Mouse (Mus musculus): ENCODE results near the gene Stk39. TPM values are rescaled to one million over a fixed set of nuclear protein-coding genes. Genes with fewer than 3 reads are reported as not detected.

Stk39 gene
- total and polyA plus RNA-seq, 2 experiments from 2014 or later = 23.0 to 25.5 TPM

GRCm38 (mm10) chr2:68374202-68374601 lies 97.9 kb downstream of the Stk39 start:
- no peaks in the 10 kb centered on the region for H3K27me3 ChIP-seq (ENCODE audit: insufficient read depth, low read length)
- H3K4me2 ChIP-seq (ENCODE audit: low read depth) = no peak overlapping the region
- 77% methylated on average over 7 of the region's 7 CpGs for WGBS
- H3K36me3 ChIP-seq (ENCODE audit: insufficient read depth) = no peaks in the 10 kb centered on the region
- TF ChIP-seq CTCF (IDR thresholded peaks at IDR 0.05; ENCODE audit: low read depth) = no peak
- no peaks in the 10 kb centered on the region for H3K9me3 ChIP-seq (ENCODE audit: low read length)
- H3K9ac ChIP-seq = no peak overlapping the region
- DNase-seq = no peak
- no peak overlapping the region for H3K4me3 ChIP-seq (ENCODE audit: low read depth, low read length)
- ATAC-seq = no peak
- no peak overlapping the region for H3K27ac ChIP-seq (ENCODE audit: low read depth, low read length)
- H3K4me1 ChIP-seq (ENCODE audit: insufficient read depth) = no peaks in the 10 kb centered on the region

DNA sequence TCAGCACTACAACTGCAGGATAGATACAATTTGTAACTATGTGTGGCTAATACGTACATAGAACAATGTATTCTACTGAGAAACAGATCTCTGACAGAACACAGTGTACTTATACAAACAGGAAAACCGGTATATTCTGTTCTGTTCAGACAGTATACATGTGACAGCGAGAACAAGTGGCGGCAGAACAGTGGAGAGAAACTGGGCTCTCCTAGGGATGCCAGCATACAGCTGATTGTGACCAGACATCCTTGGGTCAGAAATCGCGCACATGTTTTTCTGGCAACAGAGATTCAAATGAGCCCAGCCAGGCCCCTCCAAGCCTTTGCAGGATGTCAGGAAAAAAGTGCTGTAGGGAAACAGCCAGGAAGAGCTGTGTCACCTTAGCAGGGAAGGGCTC lies 100.2 kb downstream of the Stk39 start:
- 80% methylated on average over 6 of the region's 6 CpGs for WGBS
- no peaks in the 10 kb centered on the region for H3K4me1 ChIP-seq (ENCODE audit: insufficient read depth)
- TF ChIP-seq CTCF (IDR thresholded peaks at IDR 0.05; ENCODE audit: low read depth) = no peak

GRCm38 (mm10) chr2:68370326-68370725 lies 101.7 kb downstream of the Stk39 start:
- H3K4me1 ChIP-seq (ENCODE audit: insufficient read depth) = no peaks in the 10 kb centered on the region
- no peaks in the 10 kb centered on the region for H3K27me3 ChIP-seq (ENCODE audit: insufficient read depth, low read length)
- H3K4me3 ChIP-seq (ENCODE audit: low read depth, low read length) = no peak overlapping the region
- DNase-seq (no peak), ATAC-seq (no peak)
- no peak overlapping the region for H3K27ac ChIP-seq (ENCODE audit: low read depth, low read length)
- TF ChIP-seq CTCF (IDR thresholded peaks at IDR 0.05; ENCODE audit: low read depth) = no peak
- no peak overlapping the region for H3K4me2 ChIP-seq (ENCODE audit: low read depth)
- H3K36me3 ChIP-seq (ENCODE audit: insufficient read depth) = no peaks in the 10 kb centered on the region
- H3K9ac ChIP-seq = no peak overlapping the region
- H3K9me3 ChIP-seq (ENCODE audit: low read length) = no peaks in the 10 kb centered on the region
- WGBS = 43% methylated on average over 5 of the region's 5 CpGs

More for the DNA sequence above, 100.2 kb downstream of the Stk39 start:
- no peaks in the 10 kb centered on the region for H3K36me3 ChIP-seq (ENCODE audit: insufficient read depth)
- H3K4me2 ChIP-seq (ENCODE audit: low read depth) = no peak overlapping the region
- H3K9me3 ChIP-seq (ENCODE audit: low read length) = no peaks in the 10 kb centered on the region
- H3K4me3 ChIP-seq (ENCODE audit: low read depth, low read length) = no peak overlapping the region
- H3K27me3 ChIP-seq (ENCODE audit: insufficient read depth, low read length) = no peaks in the 10 kb centered on the region
- no peak overlapping the region for H3K9ac ChIP-seq
- DNase-seq = no peak
- ATAC-seq = no peak
- no peak overlapping the region for H3K27ac ChIP-seq (ENCODE audit: low read depth, low read length)

- Histone ChIP-seq H3K4me2 (ENCODE audit: low read depth) (no peak overlapping the region), H3K27me3 (ENCODE audit: insufficient read depth, low read length) (no peaks in the 10 kb centered on the region), H3K27ac (ENCODE audit: low read depth, low read length) (no peak overlapping the region), H3K4me1 (ENCODE audit: insufficient read depth) (no peaks in the 10 kb centered on the region), H3K9ac (no peak overlapping the region), H3K36me3 (ENCODE audit: insufficient read depth) (no peaks in the 10 kb centered on the region), H3K9me3 (ENCODE audit: low read length) (no peaks in the 10 kb centered on the region), H3K4me3 (ENCODE audit: low read depth, low read length) (no peak overlapping the region)
- no peak for ATAC-seq
- no peak for TF ChIP-seq CTCF (IDR thresholded peaks at IDR 0.05; ENCODE audit: low read depth)
- DNase-seq = no peak
- 79% methylated on average over 6 of the region's 6 CpGs for WGBS
Measured at GRCm38 (mm10) chr2:68369080-68369479, 103.0 kb downstream of the Stk39 start.

- H3K4me3 ChIP-seq (ENCODE audit: low read depth, low read length) = no peak overlapping the region
- DNase-seq (peak; percentile 26), ATAC-seq (peak; percentile 63)
- WGBS = 33% methylated on average over 13 of the region's 13 CpGs
- H3K4me1 ChIP-seq (ENCODE audit: insufficient read depth) = no peaks in the 10 kb centered on the region
- H3K4me2 ChIP-seq (ENCODE audit: low read depth) = 0 out of 2 replicates have a peak overlapping the region, but pooled peaks have one; percentile 9
- H3K36me3 ChIP-seq (ENCODE audit: insufficient read depth) = no peaks in the 10 kb centered on the region
- no peak overlapping the region for H3K27ac ChIP-seq (ENCODE audit: low read depth, low read length)
- H3K27me3 ChIP-seq (ENCODE audit: insufficient read depth, low read length) = no peaks in the 10 kb centered on the region
- no peaks in the 10 kb centered on the region for H3K9me3 ChIP-seq (ENCODE audit: low read length)
- TF ChIP-seq CTCF (IDR thresholded peaks at IDR 0.05; ENCODE audit: low read depth) = no peak
- no peak overlapping the region for H3K9ac ChIP-seq
Measured at GRCm38 (mm10) chr2:68367944-68368343, 104.1 kb downstream of the Stk39 start.

DNA sequence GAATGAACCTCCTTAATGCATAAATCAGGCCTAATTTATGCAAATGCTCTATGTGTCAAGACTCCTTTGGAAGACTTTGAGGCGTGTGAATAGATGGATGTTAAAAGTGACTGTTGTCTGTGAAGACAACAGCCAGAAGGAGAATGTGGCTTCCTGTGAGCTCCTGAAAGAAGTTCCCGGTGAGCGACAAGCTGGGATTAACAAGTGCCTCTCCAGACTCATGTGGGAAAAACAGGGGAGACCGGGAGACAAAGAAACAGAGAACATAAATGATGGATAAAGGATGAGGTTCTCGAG lies 105.2 kb downstream of the Stk39 start:
- Histone ChIP-seq H3K9me3 (ENCODE audit: low read length) (no peaks in the 10 kb centered on the region), H3K4me2 (ENCODE audit: low read depth) (no peak overlapping the region), H3K36me3 (ENCODE audit: insufficient read depth) (no peaks in the 10 kb centered on the region), H3K4me1 (ENCODE audit: insufficient read depth) (no peaks in the 10 kb centered on the region), H3K27ac (ENCODE audit: low read depth, low read length) (no peak overlapping the region), H3K4me3 (ENCODE audit: low read depth, low read length) (no peak overlapping the region), H3K27me3 (ENCODE audit: insufficient read depth, low read length) (no peaks in the 10 kb centered on the region), H3K9ac (no peak overlapping the region)
- WGBS = 8% methylated on average over 5 of the region's 5 CpGs
- ATAC-seq (no peak), DNase-seq (no peak)
- no peak for TF ChIP-seq CTCF (IDR thresholded peaks at IDR 0.05; ENCODE audit: low read depth)

DNA sequence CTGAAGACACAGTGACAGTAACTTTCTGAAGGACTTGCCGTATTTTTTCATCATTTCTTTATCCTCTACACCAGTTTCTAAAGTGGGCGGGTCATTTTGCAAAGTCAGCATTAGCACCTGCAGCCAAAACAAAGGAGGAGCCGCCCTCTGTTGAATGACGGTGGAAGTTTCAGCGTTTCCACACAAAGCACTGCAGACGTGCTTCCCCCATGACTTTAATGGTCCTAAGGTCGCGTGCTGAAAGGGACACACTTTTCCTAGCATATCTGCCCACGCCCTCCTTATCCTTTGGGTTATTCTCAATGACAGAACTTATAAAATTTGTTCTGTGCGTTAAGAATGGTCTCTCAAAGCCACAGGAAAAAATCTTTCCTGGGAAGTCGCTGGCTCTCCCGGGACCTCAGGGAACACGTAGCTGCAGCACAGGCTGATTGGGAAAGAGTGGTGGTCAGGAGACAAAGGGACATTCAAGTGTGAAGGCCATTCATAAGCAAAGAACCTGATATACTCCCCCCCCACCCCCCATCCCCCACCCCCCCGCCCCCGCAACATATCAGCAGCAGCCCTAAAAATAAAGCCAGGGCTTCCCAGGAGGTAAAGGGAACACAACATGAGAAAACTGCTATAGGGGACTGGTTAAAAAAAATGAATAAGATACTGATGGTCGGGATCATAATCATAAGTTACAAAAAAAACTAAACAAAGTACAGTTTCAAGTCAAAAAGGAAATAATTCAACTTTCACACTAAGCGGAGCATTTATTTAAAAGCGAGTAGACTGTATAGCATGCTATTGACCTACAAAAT lies 105.8 kb downstream of the Stk39 start:
- DNase-seq (no peak), ATAC-seq (no peak)
- TF ChIP-seq CTCF (IDR thresholded peaks at IDR 0.05; ENCODE audit: low read depth) = 0 out of 2 replicates have a peak, but pooled peaks have one; percentile 2
- Histone ChIP-seq H3K4me1 (ENCODE audit: insufficient read depth) (no peaks in the 10 kb centered on the region), H3K4me2 (ENCODE audit: low read depth) (peak overlapping the region; percentile 30), H3K27me3 (ENCODE audit: insufficient read depth, low read length) (no peaks in the 10 kb centered on the region), H3K27ac (ENCODE audit: low read depth, low read length) (no peak overlapping the region), H3K9ac (no peak overlapping the region), H3K4me3 (ENCODE audit: low read depth, low read length) (no peak overlapping the region; the same call in 1 of the 2 replicates), H3K9me3 (ENCODE audit: low read length) (no peaks in the 10 kb centered on the region), H3K36me3 (ENCODE audit: insufficient read depth) (no peaks in the 10 kb centered on the region)
- WGBS = 8% methylated on average over 18 of the region's 18 CpGs

Measured in forebrain, postnatal 0 days (tissue).